In the genomic region with DNA sequence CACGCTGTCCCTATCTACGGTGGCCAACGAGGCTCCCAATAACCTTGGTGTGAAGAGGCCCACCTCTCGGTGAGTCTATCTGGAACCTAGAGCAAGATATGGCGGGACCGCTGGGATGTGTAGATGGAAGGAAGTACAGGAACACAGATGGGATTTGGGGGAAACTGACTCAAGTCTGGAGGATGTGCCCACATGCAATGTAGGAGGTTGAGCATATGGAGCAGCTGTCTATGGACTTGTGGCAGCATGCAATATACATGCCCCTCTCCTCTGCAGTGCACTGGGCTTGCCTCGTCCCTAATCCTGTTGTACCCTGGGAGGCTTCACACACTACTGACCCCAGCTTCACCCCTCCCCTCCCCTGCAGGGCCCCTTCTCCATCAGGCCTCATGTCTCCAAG, we compare ENCODE assay signal across 24 mouse cellular contexts. TPM values are rescaled to one million over a fixed set of nuclear protein-coding genes. Genes with fewer than 3 reads are reported as not detected.
"Had no signal": no experiment of that assay in that cellular context is flagged by ENCODE, and none has a peak within 500 bp of the region (broad histone marks: within the 10 kb centered on the region; RNA-seq: fewer than 3 reads in every experiment).

No protein-coding gene starts in this region.

- H3K27ac ChIP-seq: intestine, embryonic 15.5 days; left cerebral cortex, adult 2 months; liver, embryonic 13.5 days; midbrain, embryonic 10.5 days; midbrain, embryonic 13.5 days had no signal

- H3K4me3 ChIP-seq: intestine, embryonic 15.5 days; left cerebral cortex, adult 2 months; liver, embryonic 13.5 days; midbrain, embryonic 10.5 days; midbrain, embryonic 13.5 days had no signal

- H3K4me2 ChIP-seq: intestine, embryonic 15.5 days; liver, embryonic 13.5 days; midbrain, embryonic 13.5 days had no signal

- H3K9me3 ChIP-seq: intestine, embryonic 15.5 days; liver, embryonic 13.5 days; midbrain, embryonic 10.5 days; midbrain, embryonic 13.5 days had no signal

- DNase-seq: kidney, adult 11 months; kidney, adult 9 months; kidney, postnatal 14 days; liver, embryonic 13.5 days; lung, adult 2 months; lung, postnatal 14 days; lung, postnatal 4 days; thymus, adult 2 months; thymus, postnatal 14 days had no signal

- H3K4me1 ChIP-seq: midbrain, embryonic 10.5 days; midbrain, embryonic 13.5 days had no signal

- H3K27me3 ChIP-seq: intestine, embryonic 15.5 days; liver, embryonic 13.5 days; midbrain, embryonic 13.5 days had no signal

- ATAC-seq: intestine, embryonic 15.5 days; midbrain, embryonic 13.5 days; midbrain, embryonic 16.5 days had no signal

RNA-seq across cellular contexts. Expression of gene Pcp2, which starts 17.5 kb away (rescaled TPM):
- total RNA-seq: left cerebral cortex, adult 2 months; left cerebral cortex, postnatal 10 days; left cerebral cortex, postnatal 36 days; liver, adult 2 months; megakaryocyte progenitor cell, adult 5-6 weeks had no signal
- polyA plus RNA-seq: large intestine, adult 2 months; limb, embryonic 14.5 days; liver, adult 2 months; liver, embryonic 13.5 days; lung, adult 2 months; neural tube, embryonic 11.5 days; small intestine, adult 2 months; spleen, adult 2 months had no signal

RNA-seq across cellular contexts. Expression of gene Camsap3, which starts 20.7 kb away (rescaled TPM):
- total RNA-seq: monocyte, adult 5-6 weeks had no signal
